In the genomic region with DNA sequence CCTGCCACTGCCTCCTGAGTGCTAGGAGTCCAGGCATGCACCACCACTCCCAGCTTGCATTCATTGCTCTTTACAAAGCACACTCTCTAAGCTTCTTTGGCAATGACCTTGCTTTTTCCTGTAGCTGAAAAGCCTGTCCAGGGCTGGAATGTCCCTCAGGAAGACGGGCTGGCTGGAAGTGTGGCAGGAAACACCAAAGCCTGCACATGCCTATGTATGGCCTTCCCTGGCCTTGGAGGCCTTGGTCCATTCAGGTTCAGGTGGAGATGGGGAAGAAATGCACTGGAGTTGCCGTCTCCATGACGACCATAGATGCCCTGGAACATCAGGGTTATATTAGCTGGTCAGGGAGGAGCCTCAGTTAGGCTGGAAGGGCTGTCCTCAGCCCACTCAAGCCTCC, we compare ENCODE assay signal across 11 mouse cellular contexts. TPM values are rescaled to one million over a fixed set of nuclear protein-coding genes. Genes with fewer than 3 reads are reported as not detected.
DNase-seq lines count a peak whose midpoint lies in the region; ATAC-seq and TF ChIP-seq lines count a peak whose summit lies in the region.
"Had no signal": no experiment of that assay in that cellular context is flagged by ENCODE, and none has a peak within 500 bp of the region (broad histone marks: within the 10 kb centered on the region; RNA-seq: fewer than 3 reads in every experiment).

No protein-coding gene starts in this region.

- H3K27ac ChIP-seq in lung, embryonic 14.5 days (ENCODE audit: low read depth): no peak overlapping the region
- peak overlapping the region; percentile 33; the same call in 1 of the 2 replicates for H3K27ac ChIP-seq in stomach, embryonic 16.5 days (ENCODE audit: low read length)
- H3K27ac ChIP-seq: forebrain, embryonic 15.5 days had no signal

- 62% methylated on average over 3 of the region's 3 CpGs for WGBS in lung, embryonic 14.5 days
- 52% methylated on average over 3 of the region's 3 CpGs for WGBS in lung, adult 2 months
- 64% methylated on average over 3 of the region's 3 CpGs for WGBS in stomach, embryonic 16.5 days

- peak; percentile 42 for DNase-seq in lung, embryonic 14.5 days
- DNase-seq in lung, adult 2 months: no peak
- DNase-seq in heart, adult 8-10 months (ENCODE audit: low spot score): peak; percentile 63
- peak; percentile 44 for DNase-seq in kidney, adult 9 months
- no peak for DNase-seq in urinary bladder, postnatal 36 days (ENCODE audit: low spot score in 2 of 2)
- DNase-seq in thymus, postnatal 0 days (ENCODE audit: low spot score): no peak
- DNase-seq: embryo, embryonic 11 days had no signal

- ATAC-seq in lung, embryonic 14.5 days (ENCODE audit: insufficient read depth): no peak
- ATAC-seq in stomach, embryonic 16.5 days (ENCODE audit: insufficient read depth, low FRiP score): no peak
- ATAC-seq: forebrain, embryonic 15.5 days had no signal

- TF ChIP-seq CTCF in lung, embryonic 14.5 days (IDR thresholded peaks at IDR 0.05; ENCODE audit: low read depth): no peak
- no peak for TF ChIP-seq CTCF in lung, adult 2 months (IDR thresholded peaks at IDR 0.05; ENCODE audit: insufficient read depth, low read length)

- H3K4me1 ChIP-seq in lung, embryonic 14.5 days (ENCODE audit: insufficient read depth): peaks cover 8% of the 10 kb centered on the region
- H3K4me1 ChIP-seq in lung, adult 2 months (ENCODE audit: control insufficient read depth, insufficient read depth, low read length): peaks cover 24% of the 10 kb centered on the region
- H3K4me1 ChIP-seq in stomach, embryonic 16.5 days (ENCODE audit: control insufficient read depth, insufficient read depth, low read length): peaks cover 34% of the 10 kb centered on the region

- no peaks in the 10 kb centered on the region for H3K9me3 ChIP-seq in lung, embryonic 14.5 days (ENCODE audit: low read depth, low read length)
- H3K9me3 ChIP-seq in stomach, embryonic 16.5 days (replicated peaks; ENCODE audit: control insufficient read depth, low read length): no peaks in the 10 kb centered on the region
- H3K9me3 ChIP-seq: forebrain, embryonic 15.5 days had no signal

- no peak for TF ChIP-seq POLR2A in lung, adult 2 months (IDR thresholded peaks at IDR 0.05; ENCODE audit: borderline replicate concordance, extremely low read depth, low read depth, low read length)

- no peaks in the 10 kb centered on the region for H3K27me3 ChIP-seq in lung, embryonic 14.5 days (ENCODE audit: insufficient read depth, low read length)
- no peaks in the 10 kb centered on the region for H3K27me3 ChIP-seq in stomach, embryonic 16.5 days (ENCODE audit: control insufficient read depth, insufficient read depth, low read length)
- H3K27me3 ChIP-seq: forebrain, embryonic 15.5 days had no signal

- H3K4me3 ChIP-seq in lung, embryonic 14.5 days (ENCODE audit: low read depth, low read length): no peak overlapping the region
- H3K4me3 ChIP-seq in lung, adult 2 months (replicated peaks; ENCODE audit: extremely low read depth, low read depth, low read length): no peak overlapping the region
- H3K4me3 ChIP-seq in stomach, embryonic 16.5 days (replicated peaks; ENCODE audit: low read length): no peak overlapping the region
- H3K4me3 ChIP-seq: forebrain, embryonic 15.5 days; myocyte had no signal

- no peak overlapping the region for H3K9ac ChIP-seq in lung, embryonic 14.5 days
- H3K9ac ChIP-seq in stomach, embryonic 16.5 days (ENCODE audit: low read length): no peak overlapping the region
- H3K9ac ChIP-seq: forebrain, embryonic 15.5 days had no signal

- no peak overlapping the region for H3K4me2 ChIP-seq in lung, embryonic 14.5 days
- H3K4me2 ChIP-seq in stomach, embryonic 16.5 days (ENCODE audit: low read depth, low read length): no peak overlapping the region
- H3K4me2 ChIP-seq: forebrain, embryonic 15.5 days had no signal

- no peaks in the 10 kb centered on the region for H3K36me3 ChIP-seq in lung, embryonic 14.5 days (ENCODE audit: insufficient read depth)
- no peaks in the 10 kb centered on the region for H3K36me3 ChIP-seq in stomach, embryonic 16.5 days (ENCODE audit: control insufficient read depth, insufficient read depth, low read length)
- H3K36me3 ChIP-seq: forebrain, embryonic 15.5 days had no signal

RNA-seq across cellular contexts. Expression of a gene that starts 15.3 kb away (rescaled TPM):
- polyA plus RNA-seq in lung, embryonic 14.5 days (2014; fragmentation: Nextera tagmentation; extraction: Ambion mirVana): 47.1 and 49.4 TPM in 2 replicates
- 30.5 and 38.1 TPM in 2 replicates for polyA plus RNA-seq in lung, adult 2 months (2012; rRNA removed)
- 10 to 100 TPM; 55.4 to 72.1 (median 61.1) TPM for total RNA-seq in heart, adult 8-10 months (2022)
- 85.4 and 88.0 TPM in 2 replicates for polyA plus RNA-seq in stomach, embryonic 16.5 days (2015; fragmentation: Nextera tagmentation; extraction: Ambion mirVana)
- 59.8 and 61.1 TPM in 2 replicates for polyA plus RNA-seq in thymus, postnatal 0 days (2015; fragmentation: Nextera tagmentation; extraction: Ambion mirVana)

RNA-seq across cellular contexts. Expression of a gene that starts 44.3 kb away (rescaled TPM):
- polyA plus RNA-seq in lung, embryonic 14.5 days (2014; fragmentation: Nextera tagmentation; extraction: Ambion mirVana): 1.7 and 2.3 TPM in 2 replicates
- 1.2 and 1.7 TPM in 2 replicates for polyA plus RNA-seq in lung, adult 2 months (2012; rRNA removed)
- 1 to 10 TPM; 2.0 to 4.4 (median 3.3) TPM for total RNA-seq in heart, adult 8-10 months (2022)
- 10.0 and 12.1 TPM in 2 replicates for polyA plus RNA-seq in stomach, embryonic 16.5 days (2015; fragmentation: Nextera tagmentation; extraction: Ambion mirVana)
- polyA plus RNA-seq in thymus, postnatal 0 days (2015; fragmentation: Nextera tagmentation; extraction: Ambion mirVana): 0.94 and 1.1 TPM in 2 replicates
- total RNA-seq: left cerebral cortex, postnatal 36 days had no signal
- polyA plus RNA-seq: myocyte had no signal

Comparison
In these comparisons a context has a peak if more than half of its experiments do, and no peak if none do; other contexts are left out.
1. DNase-seq: peak in lung, embryonic 14.5 days (single experiment), heart, adult 8-10 months (single experiment) and kidney, adult 9 months (single experiment); none in lung, adult 2 months (single experiment), urinary bladder, postnatal 36 days (0 of 2) and thymus, postnatal 0 days (single experiment).